Comparison of ENCODE assay signal across 12 mouse cellular contexts in genomic region chr4:136653019-136653418, GRCm38 (mm10). TPM values are rescaled to one million over a fixed set of nuclear protein-coding genes. Genes with fewer than 3 reads are reported as not detected.
DNase-seq lines count a peak whose midpoint lies in the region; ATAC-seq lines count a peak whose summit lies in the region.
"Had no signal": no experiment of that assay in that cellular context is flagged by ENCODE, and none has a peak within 500 bp of the region (broad histone marks: within the 10 kb centered on the region; RNA-seq: fewer than 3 reads in every experiment).

No protein-coding gene starts in this region.

- no peaks in the 10 kb centered on the region for H3K36me3 ChIP-seq in heart, embryonic 14.5 days (ENCODE audit: control insufficient read depth, insufficient read depth, low read length)
- peaks cover 50% of the 10 kb centered on the region for H3K36me3 ChIP-seq in midbrain, embryonic 13.5 days
- H3K36me3 ChIP-seq in intestine, embryonic 15.5 days, result 0 out of 2 replicates have a peak, but pooled peaks cover 9% of the 10 kb centered on the region

- H3K4me1 ChIP-seq in heart, embryonic 14.5 days (ENCODE audit: control insufficient read depth in 2 of 2, insufficient read depth in 2 of 2, low read length in 2 of 2), result peaks cover 14 to 23% of the 10 kb centered on the region in 2 experiments
- H3K4me1 ChIP-seq in midbrain, embryonic 13.5 days (replicated peaks), result peaks cover 40% of the 10 kb centered on the region
- peaks cover 9% of the 10 kb centered on the region for H3K4me1 ChIP-seq in intestine, embryonic 15.5 days (replicated peaks)

- DNase-seq in heart, adult 8-10 months (ENCODE audit: low spot score), result no peak
- peak; percentile 48 for DNase-seq in c-Kit-positive CD71-negative TER-119-negative erythroid progenitor cells, embryonic 14.5 days (ENCODE audit: low read depth)
- DNase-seq in kidney, postnatal 25 days, result no peak
- DNase-seq: right cerebral cortex, postnatal 14 days had no signal

- H3K27me3 ChIP-seq in heart, embryonic 14.5 days (ENCODE audit: control insufficient read depth, insufficient read depth, low read length), result peaks cover 25% of the 10 kb centered on the region
- no peaks in the 10 kb centered on the region for H3K27me3 ChIP-seq in midbrain, embryonic 13.5 days
- H3K27me3 ChIP-seq in intestine, embryonic 15.5 days (replicated peaks), result no peaks in the 10 kb centered on the region

- ATAC-seq in heart, embryonic 14.5 days (ENCODE audit: insufficient number of reproducible peaks, insufficient read depth, low FRiP score, low read depth), result no peak
- peak; percentile 8 to 10; a peak in 1 of 4 replicates for ATAC-seq in hematopoietic stem cell, adult 5-6 weeks (replicated peaks in 1 of 2; ENCODE audit: insufficient read depth in 1 of 2, low FRiP score in 2 of 2, low TSS enrichment in 1 of 2, low read depth in 1 of 2, poor library complexity in 2 of 2, severe bottlenecking in 2 of 2)
- ATAC-seq in midbrain, embryonic 13.5 days, result no peak
- ATAC-seq in intestine, embryonic 15.5 days, result no peak
- ATAC-seq in frontal cortex, adult (ENCODE audit: low TSS enrichment), result no peak
- ATAC-seq: intestine, embryonic 16.5 days had no signal

- no peak overlapping the region for H3K4me3 ChIP-seq in heart, embryonic 14.5 days (ENCODE audit: control insufficient read depth in 1 of 2, insufficient read depth in 1 of 2, low read depth in 1 of 2, low read length in 2 of 2)
- H3K4me3 ChIP-seq in midbrain, embryonic 13.5 days (replicated peaks), result no peak overlapping the region
- H3K4me3 ChIP-seq in intestine, embryonic 15.5 days (replicated peaks), result no peak overlapping the region

- H3K4me2 ChIP-seq in heart, embryonic 14.5 days (ENCODE audit: low read length), result no peak overlapping the region
- H3K4me2 ChIP-seq in midbrain, embryonic 13.5 days (replicated peaks), result 0 out of 2 replicates have a peak overlapping the region, but pooled peaks have one; percentile 4
- H3K4me2 ChIP-seq in intestine, embryonic 15.5 days (replicated peaks), result no peak overlapping the region

- no peaks in the 10 kb centered on the region for H3K9me3 ChIP-seq in heart, embryonic 14.5 days (ENCODE audit: control insufficient read depth, low read length)
- no peaks in the 10 kb centered on the region for H3K9me3 ChIP-seq in midbrain, embryonic 13.5 days
- no peaks in the 10 kb centered on the region for H3K9me3 ChIP-seq in intestine, embryonic 15.5 days

- H3K27ac ChIP-seq in heart, embryonic 14.5 days (replicated peaks in 1 of 2; ENCODE audit: control insufficient read depth in 1 of 2, insufficient read depth in 1 of 2, low read depth in 2 of 2, low read length in 2 of 2), result peak overlapping the region; percentile 11 to 25; a peak in 2 of 4 replicates
- H3K27ac ChIP-seq in midbrain, embryonic 13.5 days, result peak overlapping the region; percentile 86
- no peak overlapping the region for H3K27ac ChIP-seq in intestine, embryonic 15.5 days

- H3K9ac ChIP-seq in heart, embryonic 14.5 days (ENCODE audit: low read length), result no peak overlapping the region
- H3K9ac ChIP-seq in midbrain, embryonic 13.5 days (replicated peaks), result 0 out of 2 replicates have a peak overlapping the region, but pooled peaks have one; percentile 39
- H3K9ac ChIP-seq in intestine, embryonic 15.5 days, result no peak overlapping the region

- WGBS in heart, embryonic 14.5 days, result 54% methylated on average over 6 of the region's 6 CpGs
- WGBS in midbrain, embryonic 13.5 days, result 69% methylated on average over 6 of the region's 6 CpGs
- 67% methylated on average over 6 of the region's 6 CpGs for WGBS in intestine, embryonic 15.5 days

RNA-seq across cellular contexts. Expression of gene Lactbl1, which starts 30.6 kb away (rescaled TPM):
- not detected in 2 replicates for polyA plus RNA-seq in heart, embryonic 14.5 days (2014; fragmentation: Nextera tagmentation; extraction: Ambion mirVana)
- under 1 TPM in 1 of 4 experiments, not detected in 3; 0.09 TPM for total RNA-seq in heart, adult 8-10 months (2022)
- total RNA-seq in hematopoietic stem cell, adult 5-6 weeks (2017), result 0.35 and 0.69 TPM in 2 replicates
- polyA plus RNA-seq in midbrain, embryonic 13.5 days (2015; fragmentation: Nextera tagmentation; extraction: Ambion mirVana), result 0.09 TPM in 1 of 2 replicates, not detected in the other
- not detected in 2 replicates for polyA plus RNA-seq in intestine, embryonic 15.5 days (2015; fragmentation: Nextera tagmentation; extraction: Ambion mirVana)
- polyA plus RNA-seq: intestine, embryonic 16.5 days had no signal

RNA-seq across cellular contexts. Expression of gene Tex46, which starts 42.8 kb away (rescaled TPM):
- not detected in 2 replicates for polyA plus RNA-seq in heart, embryonic 14.5 days (2014; fragmentation: Nextera tagmentation; extraction: Ambion mirVana)
- not detected for total RNA-seq in heart, adult 8-10 months (2022)
- total RNA-seq in hematopoietic stem cell, adult 5-6 weeks (2017), result not detected in 2 replicates
- not detected in 2 replicates for polyA plus RNA-seq in midbrain, embryonic 13.5 days (2015; fragmentation: Nextera tagmentation; extraction: Ambion mirVana)
- polyA plus RNA-seq in intestine, embryonic 15.5 days (2015; fragmentation: Nextera tagmentation; extraction: Ambion mirVana), result not detected in 2 replicates
- total RNA-seq: layer of hippocampus, postnatal 10 days had no signal
- polyA plus RNA-seq: intestine, embryonic 16.5 days; limb, embryonic 14.5 days had no signal

RNA-seq across cellular contexts. Expression of gene Kdm1a, which starts 50.5 kb away (rescaled TPM):
- 40.0 and 45.9 TPM in 2 replicates for polyA plus RNA-seq in heart, embryonic 14.5 days (2014; fragmentation: Nextera tagmentation; extraction: Ambion mirVana)
- 10 to 100 TPM; 24.3 to 27.0 (median 26.4) TPM for total RNA-seq in heart, adult 8-10 months (2022)
- 122 and 124 TPM in 2 replicates for total RNA-seq in hematopoietic stem cell, adult 5-6 weeks (2017)
- polyA plus RNA-seq in midbrain, embryonic 13.5 days (2015; fragmentation: Nextera tagmentation; extraction: Ambion mirVana), result 81.0 and 94.8 TPM in 2 replicates
- 29.6 and 31.4 TPM in 2 replicates for polyA plus RNA-seq in intestine, embryonic 15.5 days (2015; fragmentation: Nextera tagmentation; extraction: Ambion mirVana)

Comparison
In these comparisons a context has a peak if more than half of its experiments do, and no peak if none do; other contexts are left out.
1. ATAC-seq: peak in hematopoietic stem cell, adult 5-6 weeks (2 of 2); none in heart, embryonic 14.5 days (single experiment), midbrain, embryonic 13.5 days (single experiment), intestine, embryonic 15.5 days (single experiment) and frontal cortex, adult (single experiment).